Mouse (Mus musculus): Measurements from ENCODE around the gene Frmd8. TPM values are rescaled to one million over a fixed set of nuclear protein-coding genes. Genes with fewer than 3 reads are reported as not detected.

The Frmd8 gene
- polyA plus RNA-seq, 1 experiment from 2014 or later = 15.8 TPM

- 0% methylated on average over 7 of the region's 7 CpGs for WGBS
- Histone ChIP-seq H3K9ac (replicated peaks; ENCODE audit: low read length) (peak overlapping the region; percentile 44), H3K36me3 (replicated peaks; ENCODE audit: control insufficient read depth, insufficient read depth, low read depth, low read length) (no peaks in the 10 kb centered on the region), H3K27me3 (ENCODE audit: control insufficient read depth, insufficient read depth, low read length) (no peaks in the 10 kb centered on the region), H3K4me2 (ENCODE audit: low read depth, low read length) (peak overlapping the region; percentile 61), H3K4me1 (ENCODE audit: control insufficient read depth, insufficient read depth, low read length) (peaks cover 28% of the 10 kb centered on the region), H3K27ac (replicated peaks; ENCODE audit: low read depth, low read length) (peak overlapping the region; percentile 74), H3K4me3 (ENCODE audit: low read depth, low read length) (peak overlapping the region; percentile 22), H3K9me3 (replicated peaks; ENCODE audit: control insufficient read depth, low read length) (no peaks in the 10 kb centered on the region)
- DNase-seq (ENCODE audit: low spot score) (peak; percentile 44), ATAC-seq (replicated peaks; ENCODE audit: insufficient number of reproducible peaks, low FRiP score, low TSS enrichment, low read depth) (peak; percentile 40; the same call in 1 of the 2 replicates)
Observed at GRCm38 (mm10) chr19:5846154-5846553, 28.9 kb downstream of the Frmd8 start.

GRCm38 (mm10) chr19:5845319-5846135 is 29.5 kb downstream of the Frmd8 start:
- Histone ChIP-seq H3K27ac (replicated peaks; ENCODE audit: low read depth, low read length) (peak overlapping the region; percentile 84), H3K4me1 (ENCODE audit: control insufficient read depth, insufficient read depth, low read length) (peaks cover 28% of the 10 kb centered on the region), H3K9me3 (replicated peaks; ENCODE audit: control insufficient read depth, low read length) (no peaks in the 10 kb centered on the region), H3K4me2 (ENCODE audit: low read depth, low read length) (peak overlapping the region; percentile 61), H3K36me3 (replicated peaks; ENCODE audit: control insufficient read depth, insufficient read depth, low read depth, low read length) (no peaks in the 10 kb centered on the region), H3K27me3 (ENCODE audit: control insufficient read depth, insufficient read depth, low read length) (no peaks in the 10 kb centered on the region), H3K4me3 (ENCODE audit: low read depth, low read length) (peak overlapping the region; percentile 30), H3K9ac (replicated peaks; ENCODE audit: low read length) (peak overlapping the region; percentile 55)
- DNase-seq (ENCODE audit: low spot score) (peak; percentile 94), ATAC-seq (replicated peaks; ENCODE audit: insufficient number of reproducible peaks, low FRiP score, low TSS enrichment, low read depth) (no peak)
- WGBS = 7% methylated on average over 44 of the region's 45 CpGs

- H3K9ac ChIP-seq (replicated peaks; ENCODE audit: low read length) = peak overlapping the region; percentile 55; the same call in 1 of the 2 replicates
- no peak overlapping the region for H3K4me3 ChIP-seq (ENCODE audit: low read depth, low read length)
- peak overlapping the region; percentile 20 for H3K4me2 ChIP-seq (ENCODE audit: low read depth, low read length)
- no peak for DNase-seq (ENCODE audit: low spot score)
- H3K4me1 ChIP-seq (ENCODE audit: control insufficient read depth, insufficient read depth, low read length) = peaks cover 27% of the 10 kb centered on the region
- ATAC-seq (replicated peaks; ENCODE audit: insufficient number of reproducible peaks, low FRiP score, low TSS enrichment, low read depth) = no peak
- H3K36me3 ChIP-seq (replicated peaks; ENCODE audit: control insufficient read depth, insufficient read depth, low read depth, low read length) = no peaks in the 10 kb centered on the region
- H3K27me3 ChIP-seq (ENCODE audit: control insufficient read depth, insufficient read depth, low read length) = no peaks in the 10 kb centered on the region
- H3K9me3 ChIP-seq (replicated peaks; ENCODE audit: control insufficient read depth, low read length) = no peaks in the 10 kb centered on the region
- H3K27ac ChIP-seq (replicated peaks; ENCODE audit: low read depth, low read length) = peak overlapping the region; percentile 84
- 78% methylated on average over 12 of the region's 12 CpGs for WGBS
Observed at GRCm38 (mm10) chr19:5844831-5845318, 30.2 kb downstream of the Frmd8 start.

- Histone ChIP-seq H3K4me3 (ENCODE audit: low read depth, low read length) (no peak overlapping the region), H3K9me3 (replicated peaks; ENCODE audit: control insufficient read depth, low read length) (no peaks in the 10 kb centered on the region), H3K36me3 (replicated peaks; ENCODE audit: control insufficient read depth, insufficient read depth, low read depth, low read length) (no peaks in the 10 kb centered on the region), H3K27me3 (ENCODE audit: control insufficient read depth, insufficient read depth, low read length) (no peaks in the 10 kb centered on the region), H3K9ac (replicated peaks; ENCODE audit: low read length) (no peak overlapping the region), H3K27ac (replicated peaks; ENCODE audit: low read depth, low read length) (no peak overlapping the region), H3K4me2 (ENCODE audit: low read depth, low read length) (no peak overlapping the region; the same call in 1 of the 2 replicates), H3K4me1 (ENCODE audit: control insufficient read depth, insufficient read depth, low read length) (peaks cover 21% of the 10 kb centered on the region)
- ATAC-seq (replicated peaks; ENCODE audit: insufficient number of reproducible peaks, low FRiP score, low TSS enrichment, low read depth) = no peak
- 86% methylated on average over 30 of the region's 30 CpGs for WGBS
- DNase-seq (ENCODE audit: low spot score) = no peak
Observed at GRCm38 (mm10) chr19:5843781-5844691, 31.0 kb downstream of the Frmd8 start.

- no peak overlapping the region; the same call in 1 of the 2 replicates for H3K27ac ChIP-seq (replicated peaks; ENCODE audit: low read depth, low read length)
- no peak for DNase-seq (ENCODE audit: low spot score)
- no peaks in the 10 kb centered on the region for H3K9me3 ChIP-seq (replicated peaks; ENCODE audit: control insufficient read depth, low read length)
- WGBS = 71% methylated on average over 9 of the region's 9 CpGs
- H3K4me2 ChIP-seq (ENCODE audit: low read depth, low read length) = no peak overlapping the region
- no peak overlapping the region for H3K4me3 ChIP-seq (ENCODE audit: low read depth, low read length)
- H3K4me1 ChIP-seq (ENCODE audit: control insufficient read depth, insufficient read depth, low read length) = peaks cover 12% of the 10 kb centered on the region
- ATAC-seq (replicated peaks; ENCODE audit: insufficient number of reproducible peaks, low FRiP score, low TSS enrichment, low read depth) = no peak
- no peak overlapping the region for H3K9ac ChIP-seq (replicated peaks; ENCODE audit: low read length)
- no peaks in the 10 kb centered on the region for H3K36me3 ChIP-seq (replicated peaks; ENCODE audit: control insufficient read depth, insufficient read depth, low read depth, low read length)
- no peaks in the 10 kb centered on the region for H3K27me3 ChIP-seq (ENCODE audit: control insufficient read depth, insufficient read depth, low read length)
Observed at GRCm38 (mm10) chr19:5842785-5843730, 32.0 kb downstream of the Frmd8 start.

- WGBS = 58% methylated on average over 5 of the region's 5 CpGs
- Histone ChIP-seq H3K9ac (replicated peaks; ENCODE audit: low read length) (0 out of 2 replicates have a peak overlapping the region, but pooled peaks have one; percentile 4), H3K4me3 (ENCODE audit: low read depth, low read length) (no peak overlapping the region), H3K4me2 (ENCODE audit: low read depth, low read length) (no peak overlapping the region), H3K27ac (replicated peaks; ENCODE audit: low read depth, low read length) (no peak overlapping the region), H3K4me1 (ENCODE audit: control insufficient read depth, insufficient read depth, low read length) (peaks cover 3% of the 10 kb centered on the region), H3K36me3 (replicated peaks; ENCODE audit: control insufficient read depth, insufficient read depth, low read depth, low read length) (no peaks in the 10 kb centered on the region), H3K27me3 (ENCODE audit: control insufficient read depth, insufficient read depth, low read length) (no peaks in the 10 kb centered on the region), H3K9me3 (replicated peaks; ENCODE audit: control insufficient read depth, low read length) (no peaks in the 10 kb centered on the region)
- DNase-seq (ENCODE audit: low spot score) (no peak), ATAC-seq (replicated peaks; ENCODE audit: insufficient number of reproducible peaks, low FRiP score, low TSS enrichment, low read depth) (no peak)
Observed at GRCm38 (mm10) chr19:5841999-5842784, 32.9 kb downstream of the Frmd8 start.

Data from embryonic facial prominence, embryonic 11.5 days (tissue).